Mouse (Mus musculus) right cerebral cortex, postnatal 4 days (tissue): ENCODE data around the gene Pcnx.
"Not testable (repeated sequence)": the region's sequence is repeated elsewhere in the genome, so short reads cannot be mapped to it uniquely, and the experiment has no call there.

Experiments used
- DNase-seq: peaks from one replicate; pipeline ENCODE4 v3.0.0-alpha.2; 2022

Gene Pcnx

DNA sequence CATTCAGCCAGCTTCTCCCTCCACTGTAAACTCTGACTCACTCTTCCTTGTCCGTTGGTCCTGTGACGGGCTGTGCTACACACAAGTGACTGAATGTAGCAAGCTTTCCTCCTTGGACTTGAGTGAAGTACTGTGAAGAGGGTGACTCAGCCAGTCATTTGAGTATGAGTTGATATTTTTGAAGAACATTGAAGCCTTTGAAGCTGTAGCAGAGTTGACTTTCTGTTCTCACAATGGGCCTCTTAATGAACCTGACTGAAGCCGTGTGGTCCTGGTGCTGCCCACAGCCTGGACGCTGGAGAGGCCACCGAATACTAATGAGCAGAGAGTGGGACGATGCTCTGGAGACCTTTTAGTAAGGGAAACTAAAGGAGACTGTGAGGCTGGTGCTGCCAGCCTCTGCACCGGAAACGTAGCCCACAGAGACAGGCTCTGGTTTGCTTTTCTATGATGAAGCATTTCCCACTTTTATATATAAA, 112.1 kb downstream of the Pcnx start:
- no peak for DNase-seq

DNA sequence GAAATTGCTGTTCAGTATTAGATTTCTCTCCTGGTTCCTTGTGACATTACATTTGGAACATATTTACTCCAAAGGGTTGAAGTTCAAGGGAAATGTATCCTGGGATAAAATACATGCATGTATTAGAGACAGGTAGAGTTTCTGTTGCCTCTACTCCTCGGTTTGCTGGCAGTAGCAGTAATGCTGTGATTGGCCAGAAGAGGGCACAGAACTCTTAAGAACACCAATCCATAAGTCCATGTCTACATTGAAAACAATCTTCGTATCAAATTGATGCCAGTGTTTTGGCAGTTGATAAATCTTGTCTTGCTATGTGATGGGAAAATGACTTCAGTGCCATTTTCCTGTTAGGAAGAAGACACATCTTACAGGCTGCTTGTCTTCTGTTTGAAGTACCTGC, 115.0 kb downstream of the Pcnx start:
- DNase-seq = peak; percentile 46

DNA sequence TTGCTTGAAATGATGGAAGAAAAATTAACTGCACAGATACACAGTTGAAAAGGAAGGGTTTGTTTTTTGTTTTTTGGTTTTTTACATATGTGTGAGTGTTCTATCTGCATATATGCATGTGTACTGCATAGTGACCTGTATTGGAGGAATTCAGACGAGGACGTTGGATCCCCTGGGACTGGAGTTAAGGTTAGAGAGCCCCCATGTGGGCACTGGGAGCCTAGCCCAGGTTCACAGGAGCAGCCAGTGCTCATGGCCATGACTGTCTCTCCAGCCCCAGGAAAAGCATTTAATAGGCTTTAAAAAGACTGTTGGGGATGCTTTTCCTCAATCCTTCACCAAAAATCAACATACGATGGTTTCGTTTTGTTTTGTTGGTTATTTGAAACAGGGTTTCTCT, 117.5 kb downstream of the Pcnx start:
- DNase-seq = no peak

DNA sequence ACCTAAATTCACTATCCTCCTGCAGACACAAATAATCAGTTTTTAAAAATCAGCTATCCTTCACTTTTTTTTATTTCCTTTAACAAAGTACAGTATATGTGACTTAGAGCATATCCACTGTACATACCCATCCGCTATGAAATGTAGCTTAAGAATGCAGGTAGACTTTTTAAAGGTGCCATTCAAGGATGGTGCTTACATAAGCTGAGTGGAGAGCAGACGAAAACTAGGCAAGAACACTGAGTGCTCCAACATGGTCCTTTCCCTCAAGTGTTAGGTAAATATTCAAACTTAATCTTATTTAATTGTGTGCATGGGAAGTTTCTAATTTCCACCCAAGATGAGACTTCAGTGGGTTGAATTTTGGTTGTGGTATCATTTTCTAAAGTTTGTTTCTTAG, 119.5 kb downstream of the Pcnx start:
- DNase-seq = no peak

DNA sequence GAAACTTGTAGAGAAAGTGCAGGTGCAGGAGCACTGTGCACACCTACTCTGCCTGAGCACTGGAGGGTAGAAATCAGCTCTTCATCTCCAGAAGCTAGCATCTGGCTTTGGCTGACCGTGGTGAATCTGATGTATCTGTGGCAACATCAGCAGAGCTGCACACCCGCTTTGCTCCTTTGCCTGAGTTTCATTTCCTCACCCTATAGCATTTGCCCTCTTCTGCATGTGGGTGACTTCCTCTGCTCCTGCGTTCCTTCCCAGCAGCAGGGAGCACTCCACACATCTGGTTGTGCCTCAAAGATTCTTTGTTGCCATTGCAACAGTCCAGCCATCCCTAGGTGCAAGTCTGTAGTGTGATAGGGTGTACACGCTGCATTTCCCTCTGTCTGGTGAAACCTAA, 132.3 kb downstream of the Pcnx start:
- no peak for DNase-seq

DNA sequence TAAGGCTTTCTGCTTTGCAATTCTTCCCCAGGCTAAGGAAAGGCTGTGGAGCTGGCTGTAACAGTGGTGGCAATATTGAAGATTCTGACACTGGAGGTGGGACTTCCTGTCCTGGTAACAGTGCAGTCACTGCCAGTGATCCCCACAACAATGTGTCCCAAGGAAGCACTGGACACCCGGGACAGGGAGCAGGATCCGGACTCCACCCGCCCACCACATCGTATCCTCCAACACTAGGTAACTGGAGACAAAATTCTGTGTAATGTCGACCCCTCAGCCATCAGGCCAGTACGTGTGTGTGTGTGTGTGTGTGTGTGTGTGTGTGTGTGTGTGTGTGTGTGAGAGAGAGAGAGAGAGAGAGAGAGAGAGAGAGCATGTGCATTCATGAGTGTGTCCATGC, 133.2 kb downstream of the Pcnx start:
- no peak for DNase-seq

DNA sequence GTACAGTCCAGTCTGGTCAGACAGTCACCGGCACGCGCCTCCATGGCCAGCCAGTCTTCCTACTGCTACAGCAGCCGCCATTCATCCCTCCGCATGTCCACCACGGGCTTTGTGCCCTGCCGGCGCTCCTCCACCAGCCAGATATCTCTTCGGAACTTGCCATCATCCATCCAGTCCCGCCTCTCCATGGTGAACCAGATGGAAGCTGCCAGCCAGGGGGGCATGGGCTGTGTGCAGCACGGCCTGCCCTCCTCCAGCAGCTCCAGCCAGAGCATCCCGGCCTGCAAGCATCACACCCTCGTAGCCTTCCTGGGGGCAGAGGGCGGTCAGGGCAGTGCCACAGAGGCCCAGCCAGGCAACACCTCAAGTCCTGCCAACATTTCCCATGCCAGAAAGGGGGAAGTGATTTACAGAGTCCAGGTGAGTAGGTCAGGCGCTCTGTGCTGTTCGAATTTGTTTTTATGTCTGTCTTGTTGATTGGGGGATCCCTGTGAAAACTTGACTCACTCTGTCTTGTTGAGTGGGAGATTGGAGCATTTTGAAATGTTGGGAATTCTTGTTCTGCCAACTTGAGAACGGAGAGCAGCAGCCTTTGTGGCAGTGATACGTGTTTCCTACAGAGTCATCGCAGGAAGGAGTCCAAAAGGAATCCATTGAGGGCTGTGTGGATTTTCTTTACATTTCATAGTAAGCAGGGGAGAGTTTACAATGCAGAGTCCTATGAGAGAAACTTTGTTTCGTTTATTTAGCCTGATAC, 135.3 kb downstream of the Pcnx start:
- DNase-seq = no peak

DNA sequence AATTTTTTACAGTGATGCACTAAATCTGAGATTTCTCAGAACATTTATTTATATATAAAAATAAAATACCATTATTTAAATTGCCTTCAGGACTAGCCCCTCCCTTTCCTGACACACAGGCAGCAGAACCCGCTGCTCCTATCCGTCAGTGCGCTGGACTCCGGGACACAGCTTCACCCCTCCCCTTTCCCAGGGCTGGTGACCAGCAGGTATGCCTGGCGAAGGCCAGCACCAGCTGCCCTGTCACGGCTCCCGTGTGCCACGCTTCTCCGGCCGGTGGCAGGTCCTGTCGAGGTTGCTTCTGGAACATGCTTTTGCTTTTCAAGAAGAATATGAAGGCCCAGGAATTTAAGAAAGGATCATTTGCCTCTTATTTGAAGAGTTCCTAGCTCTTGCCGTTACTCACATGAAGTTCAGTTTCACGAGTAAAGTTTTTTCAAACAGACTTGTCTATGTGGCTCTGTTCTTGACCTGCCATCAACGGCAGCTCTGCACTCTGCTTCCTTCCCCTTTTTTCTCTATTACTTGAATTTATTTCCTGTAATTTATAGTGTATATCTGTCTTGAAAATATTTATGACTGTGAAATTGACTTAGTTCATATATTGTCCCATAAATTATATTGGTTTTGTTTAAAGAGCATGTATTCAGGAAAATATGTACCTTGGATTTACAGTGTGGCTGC, 137.0 kb downstream of the Pcnx start:
- no peak for DNase-seq

DNA sequence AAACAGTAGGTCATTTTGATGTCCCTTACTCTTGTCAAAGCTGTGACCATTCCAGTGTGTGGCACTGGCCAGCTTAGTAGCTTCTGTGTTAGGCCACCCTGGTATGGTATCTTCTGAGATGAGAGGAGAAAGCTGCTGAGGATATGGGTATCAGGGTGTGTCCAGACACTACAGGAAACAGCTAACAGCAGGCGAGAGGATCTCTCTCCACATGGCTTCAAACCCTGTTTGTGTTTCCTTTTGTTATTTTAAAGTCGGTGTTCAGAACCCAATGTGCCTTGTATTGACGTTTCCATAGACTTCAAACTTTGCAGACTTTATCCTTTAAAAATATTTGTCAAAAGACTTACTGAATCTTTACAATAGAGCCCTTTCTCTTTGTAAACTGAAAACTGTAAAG, 137.7 kb downstream of the Pcnx start:
- DNase-seq = no peak

DNA sequence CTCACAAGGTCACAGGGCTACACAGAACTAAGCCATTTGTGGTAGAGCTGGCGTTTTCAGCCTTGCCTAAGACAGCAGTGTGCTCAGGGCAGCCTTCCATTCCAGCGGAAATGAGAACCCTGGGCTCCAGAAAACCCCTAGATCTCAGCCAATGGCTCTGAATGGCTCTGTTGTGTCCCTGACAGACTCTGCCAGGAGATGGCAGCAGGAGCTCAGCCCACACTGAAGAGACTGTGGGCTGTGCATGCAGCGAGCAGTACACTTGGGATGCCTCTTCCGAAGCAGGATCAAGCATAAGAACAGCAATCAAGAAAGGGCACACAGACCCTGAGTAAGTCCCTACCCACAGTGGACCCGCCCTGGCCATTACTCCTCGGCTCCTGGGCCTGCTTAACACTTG, 142.9 kb downstream of the Pcnx start:
- DNase-seq = not testable (repeated sequence)

DNA sequence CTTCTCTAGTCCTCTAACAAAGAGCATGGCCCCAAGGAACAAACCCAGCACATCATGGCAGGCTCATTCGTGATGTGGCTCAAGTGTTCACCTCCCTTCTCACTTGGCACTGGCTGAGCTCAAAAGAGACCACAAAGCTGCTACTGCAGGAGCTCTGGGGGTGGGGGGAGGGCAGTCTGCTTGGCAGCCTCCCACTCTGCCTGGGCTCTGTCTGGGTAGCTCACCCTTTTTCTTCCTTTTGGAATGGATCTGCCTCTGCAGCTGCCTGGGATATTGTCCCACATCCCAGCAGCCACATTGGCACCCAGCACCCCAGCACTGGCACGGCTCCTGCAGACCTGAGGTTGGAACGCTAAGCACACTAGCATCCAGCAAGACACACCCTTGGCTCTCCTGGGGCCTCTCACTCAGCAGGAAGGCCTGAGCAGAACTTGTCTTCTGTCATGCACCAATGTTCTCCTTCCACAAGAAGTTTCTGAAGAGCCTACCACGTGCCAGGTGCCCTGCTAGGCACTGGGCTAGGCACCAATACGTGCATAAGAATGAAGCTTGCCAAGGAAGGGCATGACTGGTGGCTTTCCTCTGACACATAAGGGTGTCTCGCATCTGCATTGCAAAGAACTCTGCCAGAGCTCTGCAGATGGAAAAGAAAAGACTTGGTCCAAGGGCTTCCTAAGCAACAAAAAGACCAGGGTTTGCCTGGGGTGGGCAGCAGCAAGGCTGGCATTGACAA, 166.2 kb downstream of the Pcnx start:
- DNase-seq = not testable (repeated sequence)

DNA sequence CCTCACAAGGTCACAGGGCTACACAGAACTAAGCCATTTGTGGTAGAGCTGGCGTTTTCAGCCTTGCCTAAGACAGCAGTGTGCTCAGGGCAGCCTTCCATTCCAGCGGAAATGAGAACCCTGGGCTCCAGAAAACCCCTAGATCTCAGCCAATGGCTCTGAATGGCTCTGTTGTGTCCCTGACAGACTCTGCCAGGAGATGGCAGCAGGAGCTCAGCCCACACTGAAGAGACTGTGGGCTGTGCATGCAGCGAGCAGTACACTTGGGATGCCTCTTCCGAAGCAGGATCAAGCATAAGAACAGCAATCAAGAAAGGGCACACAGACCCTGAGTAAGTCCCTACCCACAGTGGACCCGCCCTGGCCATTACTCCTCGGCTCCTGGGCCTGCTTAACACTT, 173.7 kb downstream of the Pcnx start:
- not testable (repeated sequence) for DNase-seq

DNA sequence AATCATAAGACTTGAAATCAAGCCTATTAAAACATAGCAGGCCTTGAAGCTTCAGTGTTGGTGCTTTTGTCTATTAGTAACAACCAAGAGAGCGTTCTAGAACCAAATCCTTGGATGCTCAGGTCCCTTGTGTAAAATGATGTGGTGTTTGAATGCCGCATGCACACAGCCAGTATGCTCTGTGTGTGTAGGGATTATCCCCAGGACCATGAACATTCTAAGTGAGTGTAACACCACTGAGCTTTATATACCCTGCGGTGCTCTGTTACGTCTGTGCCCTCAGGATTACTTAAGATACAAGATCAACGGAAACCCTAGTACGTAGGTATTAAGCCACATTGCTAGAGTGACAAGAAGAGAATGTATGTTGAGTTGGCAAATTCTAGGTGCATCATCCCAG, 174.2 kb downstream of the Pcnx start:
- not testable (repeated sequence) for DNase-seq

DNA sequence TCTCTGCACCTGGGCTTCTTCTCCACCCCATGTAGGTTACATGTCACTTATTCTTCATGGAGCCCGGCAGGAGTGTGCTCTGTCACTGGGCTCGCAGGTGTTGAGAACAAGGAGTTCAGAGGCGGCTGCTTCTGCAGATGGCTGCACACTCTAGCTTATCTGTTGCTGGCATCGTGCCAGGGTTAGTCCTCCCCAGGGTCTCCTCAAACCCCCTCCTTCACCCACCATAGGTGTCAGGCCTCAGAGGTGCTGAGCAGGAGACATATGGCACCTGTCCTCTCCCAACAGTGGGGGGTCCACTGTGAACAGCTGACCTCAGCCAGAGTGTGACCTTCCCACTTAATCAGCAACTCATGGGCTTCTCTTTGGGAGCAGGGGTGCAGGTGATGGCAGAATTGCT, 184.3 kb downstream of the Pcnx start:
- DNase-seq = not testable (repeated sequence)
